Mouse (Mus musculus) hindlimb bud, embryonic 11.5 days (tissue): ENCODE measurements around the gene Syce3.
"Not testable (repeated sequence)": the region's sequence is repeated elsewhere in the genome, so short reads cannot be mapped to it uniquely, and the experiment has no call there.

Experiments
- DNase-seq: peaks from one replicate; pipeline ENCODE4 v3.0.0-alpha.2; 2012; ENCODE audit warnings: low read depth, low spot score; ENCODE audit errors: extremely low spot score

The Syce3 gene

GRCm38 (mm10) chr15:89410118-89410517 lies at the start of gene Syce3:
TSS of gene Syce3 (minus strand) at chr15:89410503.
- DNase-seq, result no peak

GRCm38 (mm10) chr15:89459821-89460220 lies 49.5 kb upstream of the Syce3 start:
- no peak for DNase-seq

- no peak for DNase-seq
Observed at GRCm38 (mm10) chr15:89458942-89459341, 48.6 kb upstream of the Syce3 start.

- DNase-seq, result no peak
Observed at GRCm38 (mm10) chr15:89455642-89456041, 45.3 kb upstream of the Syce3 start.

DNA sequence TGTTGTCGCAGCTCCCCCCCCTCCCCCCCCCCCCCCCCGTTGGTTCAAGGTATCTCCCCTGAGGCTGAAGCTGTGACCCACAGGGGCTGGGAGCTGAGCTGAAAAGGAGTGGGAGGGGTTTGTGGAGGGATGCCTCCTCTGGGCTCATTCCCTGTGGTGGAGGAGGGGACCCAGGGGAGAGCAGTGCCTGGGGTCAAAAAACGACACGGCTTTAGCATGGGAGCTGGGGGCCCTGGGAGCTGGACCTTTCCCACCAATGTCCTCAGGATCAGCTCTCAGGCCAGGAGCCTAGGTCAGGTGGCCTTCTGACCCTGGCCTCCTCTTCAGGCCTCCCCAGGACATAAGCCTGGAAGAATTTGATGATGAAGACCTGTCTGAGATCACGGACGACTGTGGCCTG lies 44.6 kb upstream of the Syce3 start:
- no peak for DNase-seq

GRCm38 (mm10) chr15:89453865-89454478 lies 43.7 kb upstream of the Syce3 start, which contains the start of gene Mapk8ip2:
TSS of gene Mapk8ip2 (plus strand) at chr15:89453913.
- no peak for DNase-seq

- DNase-seq, result no peak
Observed at GRCm38 (mm10) chr15:89452906-89453864, 42.9 kb upstream of the Syce3 start.

DNA sequence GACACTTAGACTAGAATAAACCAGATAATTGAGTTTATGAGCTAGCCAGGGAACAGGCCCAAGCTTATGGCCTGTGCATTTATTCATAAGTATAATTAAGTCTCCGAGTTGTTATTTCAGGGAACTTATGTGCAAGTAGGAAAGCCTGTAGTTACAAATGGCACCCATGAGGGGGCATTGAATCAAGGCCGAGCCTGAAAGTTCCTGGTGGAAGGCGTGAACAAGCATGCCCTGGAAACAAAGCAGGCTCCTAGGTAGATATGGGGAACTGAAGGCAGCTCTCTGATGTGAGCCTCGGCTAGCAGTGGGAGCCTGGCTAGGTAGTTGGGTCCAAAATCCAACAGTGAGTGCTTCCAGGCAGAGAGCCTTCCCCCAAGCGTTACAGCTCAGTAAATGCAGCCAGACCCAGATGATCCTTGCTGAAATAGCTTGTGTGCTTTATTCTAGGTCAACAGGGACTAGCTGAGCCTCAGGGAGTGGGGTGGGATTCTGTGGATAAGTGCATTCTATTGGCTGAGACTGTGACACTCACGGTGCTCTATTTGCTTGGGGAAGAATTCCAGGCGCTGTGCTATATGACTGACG lies 32.3 kb upstream of the Syce3 start:
- no peak for DNase-seq

- DNase-seq, result no peak
Observed at GRCm38 (mm10) chr15:89435878-89436277, 25.6 kb upstream of the Syce3 start.

DNA sequence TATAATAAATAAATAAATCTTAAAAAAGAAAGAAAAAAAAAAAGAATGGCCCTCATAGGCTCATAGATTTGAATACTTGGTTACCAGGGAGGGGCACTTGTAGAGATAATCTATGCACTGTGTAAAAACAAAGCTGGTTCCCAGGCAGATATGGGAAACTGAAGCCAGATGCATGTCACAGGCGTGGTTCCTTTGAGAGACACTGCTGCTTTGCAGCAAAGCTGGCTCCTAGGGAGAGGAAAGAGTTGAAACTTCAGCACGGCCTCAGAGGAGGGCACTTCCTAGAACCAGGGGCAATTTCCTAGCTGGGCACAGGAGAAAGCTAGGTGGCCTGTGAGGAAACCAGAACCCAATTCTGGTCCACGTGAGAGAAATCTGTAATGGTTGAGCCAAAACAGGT lies 23.8 kb upstream of the Syce3 start:
- no peak for DNase-seq

DNA sequence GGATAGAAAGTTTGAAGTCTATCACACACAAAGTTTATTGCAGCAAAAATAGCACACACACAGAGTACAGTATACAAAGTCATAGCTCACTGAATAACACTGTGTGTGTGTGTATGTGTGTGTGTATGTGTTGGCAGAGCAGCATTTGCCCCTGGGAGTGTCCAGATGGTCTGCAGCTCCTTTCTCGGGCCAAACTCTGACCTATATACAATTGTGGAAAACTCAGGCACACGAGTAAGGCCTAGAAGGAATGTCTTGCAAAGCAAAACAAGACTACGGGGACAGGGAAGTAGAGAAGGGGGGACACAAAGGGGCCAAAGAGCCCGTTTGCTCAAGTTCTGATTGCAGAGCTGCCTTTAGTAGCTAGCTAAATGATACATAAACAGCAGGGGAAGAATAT lies 22.6 kb upstream of the Syce3 start:
- no peak for DNase-seq

GRCm38 (mm10) chr15:89431806-89432205 lies 21.5 kb upstream of the Syce3 start:
- no peak for DNase-seq

GRCm38 (mm10) chr15:89431271-89431670 lies 21.0 kb upstream of the Syce3 start:
- no peak for DNase-seq

DNA sequence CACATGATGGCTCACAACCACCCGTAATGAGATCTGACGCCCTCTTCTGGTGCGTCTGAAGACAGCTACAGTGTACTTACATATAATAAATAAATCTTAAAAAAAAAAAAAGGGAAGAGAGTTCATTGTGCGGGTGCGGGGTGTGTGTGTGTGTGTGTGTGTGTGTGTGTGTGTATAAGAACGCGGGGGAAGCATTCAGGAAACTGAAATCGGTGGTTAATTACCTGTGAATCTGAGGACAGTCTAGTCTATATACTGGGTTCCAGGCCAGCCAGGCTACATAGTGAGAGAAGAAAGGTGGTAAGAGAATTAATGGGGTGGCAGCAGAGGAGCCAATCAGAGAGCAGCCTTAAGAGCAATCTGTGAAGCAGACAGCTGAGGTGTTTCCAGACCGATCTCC lies 20.5 kb upstream of the Syce3 start:
- DNase-seq, result not testable (repeated sequence)

- DNase-seq, result no peak
Observed at GRCm38 (mm10) chr15:89430341-89430740, 20.0 kb upstream of the Syce3 start.

DNA sequence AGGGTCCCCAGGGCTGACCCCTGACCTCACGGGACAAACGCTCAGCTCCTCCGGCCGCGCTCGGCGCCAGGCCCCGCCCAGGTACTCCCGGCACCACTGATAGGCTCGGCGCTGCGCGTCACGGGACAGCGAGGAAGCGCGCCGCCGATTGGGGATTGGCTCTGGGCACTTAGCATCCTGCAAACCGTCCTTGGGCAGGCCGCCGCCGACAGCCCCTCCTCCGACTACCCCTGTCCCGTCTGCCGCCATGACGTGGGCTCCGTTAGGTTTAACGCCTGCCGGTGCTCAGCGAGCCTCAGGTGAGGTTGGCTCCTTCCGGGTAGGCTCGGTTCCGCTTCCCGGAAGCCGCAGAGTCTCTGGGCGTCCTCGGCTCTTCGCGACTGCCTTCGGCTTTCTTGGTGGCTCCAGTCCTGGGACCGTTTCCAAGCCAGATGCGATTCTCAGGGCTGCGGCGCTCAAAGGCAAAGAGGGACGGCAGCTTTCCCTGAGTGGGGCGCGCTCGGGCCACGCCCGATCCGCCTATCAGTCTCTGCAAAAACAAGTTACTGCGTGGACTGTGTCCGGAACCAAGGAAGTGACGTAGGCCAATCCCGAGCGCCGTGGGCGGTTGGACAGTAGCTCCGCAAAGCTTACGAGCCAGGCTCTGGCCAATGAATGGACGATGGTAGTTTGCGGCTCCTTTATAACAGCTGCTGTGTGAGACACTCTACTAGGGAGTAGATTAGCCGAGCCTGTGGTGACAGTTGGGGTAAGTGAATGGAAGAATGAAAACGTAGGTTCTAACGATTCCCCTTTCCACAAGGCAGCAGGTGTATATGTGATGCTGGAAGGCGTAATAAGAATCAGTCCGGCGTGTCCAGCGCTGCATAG lies 19.3 kb upstream of the Syce3 start, which contains the start of the genes C730034F03Rik, Gm44502 and Chkb:
C730034F03Rik (plus strand) TSS at position 238 of the 870 bp plus-strand sequence.
Gm44502 (minus strand) TSS at position 345 of the 870 bp plus-strand sequence.
Chkb (minus strand) TSS at position 557 of the 870 bp plus-strand sequence.
- DNase-seq, result peak; percentile 86

GRCm38 (mm10) chr15:89428821-89429351 lies 18.6 kb upstream of the Syce3 start:
- DNase-seq, result no peak

DNA sequence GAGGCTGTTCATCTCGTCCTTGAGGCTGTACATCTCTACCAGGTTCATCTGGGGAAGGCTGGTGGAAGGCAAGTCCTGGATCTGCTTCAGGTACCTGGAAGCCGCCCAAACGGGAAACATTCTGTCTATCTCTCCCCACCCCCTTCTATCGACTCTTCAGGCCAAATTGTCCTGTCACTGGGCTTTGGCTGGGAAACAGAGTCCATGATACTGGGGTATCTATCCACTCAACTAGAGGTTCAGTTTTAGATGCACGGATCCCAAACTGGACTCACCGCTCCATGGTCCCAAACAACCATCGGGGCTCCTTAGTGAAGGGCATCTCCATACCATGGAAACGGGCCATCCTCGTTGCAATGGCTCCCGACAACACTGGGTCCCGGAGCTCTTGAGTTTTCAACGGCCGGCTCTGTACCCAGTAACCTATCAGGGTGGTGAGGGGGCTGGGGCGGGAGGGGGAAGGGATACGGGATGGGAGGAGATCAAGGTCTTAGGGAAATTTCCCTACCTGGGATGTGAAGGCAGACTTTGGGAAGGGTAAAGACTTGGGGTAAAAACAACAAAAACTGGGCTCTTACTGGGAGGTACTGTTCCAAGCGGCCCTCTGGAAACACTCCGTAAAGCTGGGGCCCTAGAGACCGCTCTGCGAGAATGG lies 18.0 kb upstream of the Syce3 start:
- DNase-seq, result no peak

DNA sequence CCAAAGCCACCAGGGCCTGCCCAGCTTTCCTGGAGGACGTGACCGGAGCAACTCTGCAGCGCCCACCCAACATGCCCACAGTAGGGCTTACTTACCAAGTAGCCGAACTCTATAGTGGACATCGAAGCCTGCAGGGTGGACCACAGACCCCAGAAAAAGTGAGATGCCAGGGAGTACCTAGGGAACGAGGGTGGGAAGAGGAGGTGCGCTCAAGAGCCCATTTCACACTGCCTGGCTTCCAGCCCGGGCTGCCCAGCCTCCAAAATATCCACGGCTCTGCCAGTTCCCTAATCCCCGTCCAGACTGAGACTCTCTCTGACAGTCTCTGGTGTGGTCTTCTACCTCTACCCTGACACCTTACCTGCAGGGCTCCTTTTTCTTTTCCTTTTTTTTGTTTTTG lies 16.4 kb upstream of the Syce3 start:
- no peak for DNase-seq

- no peak for DNase-seq
Observed at GRCm38 (mm10) chr15:89425711-89426121, 15.4 kb upstream of the Syce3 start, which contains the start of gene Cpt1b. TSS of gene Cpt1b (minus strand) at chr15:89425863.
